Mouse (Mus musculus) neural tube, embryonic 15.5 days (tissue): Measurements from ENCODE around the gene Bpi. TPM values are rescaled to one million over a fixed set of nuclear protein-coding genes. Genes with fewer than 3 reads are reported as not detected.

Experiments used
- ATAC-seq: fragments of 200-750 bp; cut with Nextera tagmentation; 2 replicates; pipeline ENCODE4 v1.8.0; 2017; ENCODE audit warnings: mild to moderate bottlenecking, moderate TSS enrichment, moderate library complexity; ENCODE audit not compliant: low FRiP score
- H3K27ac ChIP-seq: fragments of 300-500 bp; sonication (generic); replicated peaks from 2 replicates; pipeline ENCODE4 v1.5.1; 2015; ENCODE audit warnings: mild to moderate bottlenecking, inconsistent platforms
- H3K27me3 ChIP-seq: fragments of 300-500 bp; sonication (generic); replicated peaks from 2 replicates; pipeline ENCODE4 v1.6.1; 2015; ENCODE audit warnings: inconsistent platforms
- H3K36me3 ChIP-seq: fragments of 300-500 bp; sonication (generic); 2 replicates; pipeline ENCODE4 v1.6.1; 2015; ENCODE audit warnings: inconsistent platforms
- H3K4me1 ChIP-seq: fragments of 300-500 bp; sonication (generic); 2 replicates; pipeline ENCODE4 v1.6.1; 2015; ENCODE audit warnings: inconsistent platforms
- H3K4me2 ChIP-seq: fragments of 300-500 bp; sonication (generic); 2 replicates; pipeline ENCODE4 v1.6.1; 2015; ENCODE audit warnings: inconsistent platforms, mild to moderate bottlenecking, moderate library complexity
- H3K4me3 ChIP-seq: fragments of 300-500 bp; sonication (generic); replicated peaks from 2 replicates; pipeline ENCODE4 v1.5.1; 2015; ENCODE audit warnings: mild to moderate bottlenecking, inconsistent platforms
- H3K9ac ChIP-seq: fragments of 300-500 bp; sonication (generic); replicated peaks from 2 replicates; pipeline ENCODE4 v1.6.1; 2015; ENCODE audit warnings: mild to moderate bottlenecking, inconsistent platforms
- H3K9me3 ChIP-seq: fragments of 300-500 bp; sonication (generic); replicated peaks from 2 replicates; pipeline ENCODE4 v1.6.1; 2016; ENCODE audit warnings: inconsistent platforms
- WGBS: fragments of 180-500 bp; shearing (Covaris S2); methylation state at CpG from one replicate; pipeline ENCODE4 v1.1.7; 2015; ENCODE audit warnings: mixed read lengths; 5-methylcytosine and 5-hydroxymethylcytosine counted together
- polyA plus RNA-seq: library from polyadenylated mRNA; unstranded; fragments of >200 nt; fragmentation: Nextera tagmentation; extraction: Ambion mirVana; gene quantifications from 2 replicates; pipeline ENCODE4 v1.2.1, GENCODE M21; 2015

Bpi gene
- polyA plus RNA-seq, 1 experiment from 2014 or later = not detected

GRCm38 (mm10) chr2:158225301-158225700 is 32.6 kb upstream of the Bpi start:
- H3K27ac ChIP-seq = no peak overlapping the region
- H3K9me3 ChIP-seq = no peaks in the 10 kb centered on the region
- H3K9ac ChIP-seq = no peak overlapping the region
- no peak overlapping the region for H3K4me3 ChIP-seq
- H3K36me3 ChIP-seq = no peaks in the 10 kb centered on the region
- H3K4me1 ChIP-seq = peaks cover 30% of the 10 kb centered on the region
- WGBS = 69% methylated on average over 5 of the region's 5 CpGs
- no peaks in the 10 kb centered on the region for H3K27me3 ChIP-seq
- no peak for ATAC-seq
- H3K4me2 ChIP-seq = no peak overlapping the region

DNA sequence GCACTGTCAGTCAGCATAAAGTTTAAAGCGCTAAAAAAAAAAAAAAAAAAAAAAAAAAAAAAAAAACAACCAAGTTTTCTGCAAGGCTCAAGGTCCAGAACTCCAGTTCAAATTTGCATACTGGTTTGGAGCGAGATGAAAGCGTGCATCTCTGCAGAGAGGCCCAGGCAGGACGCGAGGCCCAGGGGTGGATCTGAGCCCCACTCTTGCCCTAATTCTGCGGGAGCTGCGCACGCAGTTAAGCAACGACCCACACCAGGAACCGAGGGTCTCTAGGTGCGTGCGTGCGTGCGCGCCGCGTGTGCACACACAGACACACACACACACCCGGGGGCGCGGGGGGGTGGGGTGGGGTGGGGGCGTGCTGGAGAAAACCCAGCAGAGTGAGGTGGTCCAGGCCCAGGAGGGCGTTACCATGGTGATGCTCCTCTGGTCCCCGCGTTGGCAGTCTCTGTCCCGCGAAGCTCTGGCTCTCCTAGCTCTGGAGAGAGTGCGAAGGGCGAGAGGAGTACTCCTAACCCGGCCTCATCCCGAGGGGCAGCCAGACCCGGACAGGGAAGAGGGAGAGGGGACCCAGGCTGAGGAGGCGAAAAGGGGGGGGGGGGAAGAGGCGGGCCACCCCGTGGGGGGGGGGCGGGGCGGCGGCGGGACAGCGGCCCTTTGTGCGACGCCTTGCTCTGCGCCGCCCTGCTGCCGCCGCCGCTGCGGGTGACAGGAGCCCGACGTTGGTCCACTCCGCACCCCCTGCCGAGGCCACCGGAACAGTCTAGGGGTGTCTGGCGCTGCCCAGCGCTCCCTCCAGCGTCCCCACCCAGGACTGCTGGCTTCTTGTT is 29.0 kb upstream of the Bpi start, which contains the start of gene D630003M21Rik:
Gene D630003M21Rik (minus strand): TSS at position 553 of the 833 bp plus-strand sequence.
- Histone ChIP-seq H3K9ac (peak within 1 kb of the TSS; percentile 57), H3K27ac (peak within 1 kb of the TSS; percentile 56), H3K4me1 (peaks cover 33% of the 10 kb centered on the region), H3K36me3 (no peaks in the 10 kb centered on the region), H3K27me3 (no peaks in the 10 kb centered on the region), H3K9me3 (no peaks in the 10 kb centered on the region), H3K4me2 (peak within 1 kb of the TSS; percentile 93), H3K4me3 (peak within 1 kb of the TSS; percentile 45)
- under 1% methylated on average over 35 of the region's 55 CpGs for WGBS
- ATAC-seq = peak; percentile 82

GRCm38 (mm10) chr2:158229503-158229892 is 28.4 kb upstream of the Bpi start:
- WGBS = 21% methylated on average over 7 of the region's 7 CpGs
- Histone ChIP-seq H3K27ac (peak overlapping the region; percentile 56; the same call in 1 of the 2 replicates), H3K27me3 (no peaks in the 10 kb centered on the region), H3K9me3 (no peaks in the 10 kb centered on the region), H3K36me3 (no peaks in the 10 kb centered on the region), H3K4me3 (peak overlapping the region; percentile 45), H3K9ac (peak overlapping the region; percentile 57), H3K4me2 (peak overlapping the region; percentile 93), H3K4me1 (peaks cover 33% of the 10 kb centered on the region)
- 0 out of 2 replicates have a peak, but pooled peaks have one; percentile 2 for ATAC-seq

DNA sequence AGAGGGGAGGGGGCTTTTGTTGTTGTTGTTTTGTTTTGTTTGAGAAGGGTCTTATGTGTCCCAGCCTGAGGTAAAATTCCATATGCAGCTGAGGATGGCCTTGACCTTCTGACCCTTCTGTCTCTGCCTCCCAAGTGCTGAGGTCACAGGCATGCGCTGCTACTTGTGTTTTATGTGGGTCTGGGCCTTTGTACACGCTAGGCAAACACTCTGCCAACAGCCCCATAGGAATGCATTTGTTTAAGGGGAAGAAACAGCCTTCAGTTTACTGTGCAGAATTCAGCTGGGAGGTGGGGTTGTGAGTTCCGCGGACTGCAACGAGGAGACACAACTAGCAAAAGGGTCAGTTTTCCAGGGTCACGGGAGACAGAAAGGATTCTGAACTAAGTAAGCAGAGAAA is 27.3 kb upstream of the Bpi start:
- Histone ChIP-seq H3K27me3 (no peaks in the 10 kb centered on the region), H3K4me1 (peaks cover 33% of the 10 kb centered on the region), H3K4me3 (no peak overlapping the region), H3K36me3 (no peaks in the 10 kb centered on the region), H3K9ac (no peak overlapping the region), H3K4me2 (no peak overlapping the region), H3K27ac (peak overlapping the region; percentile 6; the same call in 1 of the 2 replicates), H3K9me3 (no peaks in the 10 kb centered on the region)
- ATAC-seq = no peak
- WGBS = 35% methylated on average over 6 of the region's 6 CpGs

- no peak overlapping the region for H3K9ac ChIP-seq
- H3K9me3 ChIP-seq = no peaks in the 10 kb centered on the region
- no peak for ATAC-seq
- WGBS = 44% methylated on average over 5 of the region's 5 CpGs
- H3K36me3 ChIP-seq = no peaks in the 10 kb centered on the region
- peaks cover 33% of the 10 kb centered on the region for H3K4me1 ChIP-seq
- no peak overlapping the region for H3K4me2 ChIP-seq
- H3K4me3 ChIP-seq = no peak overlapping the region
- H3K27ac ChIP-seq = peak overlapping the region; percentile 6; the same call in 1 of the 2 replicates
- H3K27me3 ChIP-seq = no peaks in the 10 kb centered on the region
Observed at GRCm38 (mm10) chr2:158231071-158231470, 26.8 kb upstream of the Bpi start.

DNA sequence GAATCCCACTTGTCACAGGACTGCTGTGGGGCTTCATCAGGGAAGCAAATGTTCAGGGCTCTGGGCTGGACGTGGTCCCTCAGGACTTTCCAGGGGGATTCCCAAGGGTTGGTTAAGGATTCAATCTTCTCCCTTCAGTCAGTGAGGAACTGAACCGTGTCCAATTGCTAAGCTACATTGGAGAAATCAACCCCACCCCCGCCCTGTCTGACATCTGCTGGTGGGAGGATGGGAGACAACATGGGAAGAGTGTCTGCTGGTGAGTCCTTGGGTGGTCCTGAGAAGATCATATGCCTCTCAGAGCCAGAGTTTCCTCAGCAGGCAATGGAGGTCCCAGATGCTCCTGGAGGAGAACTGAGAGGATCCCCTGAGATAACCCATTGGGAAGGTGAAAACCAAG is 25.5 kb upstream of the Bpi start:
- no peaks in the 10 kb centered on the region for H3K9me3 ChIP-seq
- no peak overlapping the region for H3K4me3 ChIP-seq
- no peaks in the 10 kb centered on the region for H3K36me3 ChIP-seq
- no peak overlapping the region for H3K9ac ChIP-seq
- no peak overlapping the region for H3K4me2 ChIP-seq
- no peak for ATAC-seq
- H3K27me3 ChIP-seq = no peaks in the 10 kb centered on the region
- H3K4me1 ChIP-seq = peaks cover 33% of the 10 kb centered on the region
- no peak overlapping the region for H3K27ac ChIP-seq
- WGBS = 63% methylated on average over 3 of the region's 3 CpGs

DNA sequence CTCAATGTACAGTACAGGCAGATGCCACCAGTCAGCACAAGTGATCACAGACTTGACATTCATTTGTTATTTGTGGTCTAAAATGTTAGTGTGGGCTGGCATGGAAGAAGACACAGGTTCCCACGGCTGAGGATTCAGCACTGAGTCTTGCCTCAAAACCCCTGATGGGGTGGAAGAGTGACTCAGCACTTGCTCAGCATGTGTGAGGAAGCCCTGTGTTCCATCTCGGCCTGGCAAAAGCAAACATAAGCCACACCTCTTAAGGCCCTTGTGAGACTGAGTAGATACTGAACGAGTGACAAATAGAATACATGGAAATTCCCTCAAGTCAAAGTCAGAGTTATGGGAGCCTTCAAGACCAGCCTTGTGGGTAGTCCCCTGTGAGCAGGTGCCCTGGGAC is 24.8 kb upstream of the Bpi start:
- Histone ChIP-seq H3K27ac (no peak overlapping the region), H3K4me3 (no peak overlapping the region), H3K4me1 (peaks cover 31% of the 10 kb centered on the region), H3K4me2 (no peak overlapping the region), H3K36me3 (no peaks in the 10 kb centered on the region), H3K27me3 (no peaks in the 10 kb centered on the region), H3K9me3 (no peaks in the 10 kb centered on the region), H3K9ac (no peak overlapping the region)
- 73% methylated on average over 3 of the region's 3 CpGs for WGBS
- ATAC-seq = no peak

DNA sequence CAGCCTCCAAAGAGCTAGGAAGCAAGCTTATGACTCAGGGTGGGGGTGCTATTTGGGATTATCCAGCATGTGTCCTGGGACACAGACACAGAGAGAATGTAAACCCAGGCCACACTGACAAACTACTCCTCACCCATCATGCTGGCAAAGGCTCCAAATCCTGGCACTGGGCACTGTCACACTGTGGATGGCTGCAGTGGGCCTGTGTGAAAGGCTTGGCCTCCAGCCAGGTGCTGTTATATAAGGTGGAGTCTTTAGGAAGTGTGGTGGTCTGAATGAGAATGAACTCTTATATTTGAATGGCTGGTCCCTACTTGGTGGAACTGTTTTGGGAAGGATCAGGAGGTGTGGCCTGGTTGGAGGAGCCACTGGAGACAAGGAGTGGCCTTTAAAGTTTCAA is 21.2 kb upstream of the Bpi start:
- no peak for ATAC-seq
- no peaks in the 10 kb centered on the region for H3K9me3 ChIP-seq
- no peak overlapping the region for H3K4me2 ChIP-seq

GRCm38 (mm10) chr2:158238101-158238500 is 19.8 kb upstream of the Bpi start:
- Histone ChIP-seq H3K27me3 (no peaks in the 10 kb centered on the region), H3K4me3 (no peak overlapping the region), H3K9me3 (no peaks in the 10 kb centered on the region), H3K9ac (no peak overlapping the region), H3K36me3 (no peaks in the 10 kb centered on the region), H3K27ac (no peak overlapping the region), H3K4me2 (no peak overlapping the region), H3K4me1 (no peaks in the 10 kb centered on the region)
- no peak for ATAC-seq
- WGBS = 95% methylated on average over 5 of the region's 5 CpGs

More for the DNA sequence above, 21.2 kb upstream of the Bpi start:
- no peak overlapping the region for H3K4me3 ChIP-seq
- no peaks in the 10 kb centered on the region for H3K36me3 ChIP-seq
- no peak overlapping the region for H3K9ac ChIP-seq
- H3K4me1 ChIP-seq = no peaks in the 10 kb centered on the region
- H3K27ac ChIP-seq = no peak overlapping the region
- H3K27me3 ChIP-seq = no peaks in the 10 kb centered on the region

GRCm38 (mm10) chr2:158241126-158241738 is 16.7 kb upstream of the Bpi start:
- ATAC-seq = no peak
- no peaks in the 10 kb centered on the region for H3K36me3 ChIP-seq
- no peaks in the 10 kb centered on the region for H3K4me1 ChIP-seq
- no peak overlapping the region for H3K27ac ChIP-seq
- H3K9me3 ChIP-seq = no peaks in the 10 kb centered on the region
- H3K9ac ChIP-seq = no peak overlapping the region
- H3K4me2 ChIP-seq = no peak overlapping the region
- H3K27me3 ChIP-seq = no peaks in the 10 kb centered on the region
- no peak overlapping the region for H3K4me3 ChIP-seq
- 68% methylated on average over 5 of the region's 5 CpGs for WGBS

GRCm38 (mm10) chr2:158242170-158242896 is 15.6 kb upstream of the Bpi start:
- Histone ChIP-seq H3K9me3 (no peaks in the 10 kb centered on the region), H3K36me3 (no peaks in the 10 kb centered on the region), H3K4me1 (no peaks in the 10 kb centered on the region), H3K27ac (no peak overlapping the region), H3K4me3 (no peak overlapping the region), H3K9ac (no peak overlapping the region), H3K4me2 (no peak overlapping the region), H3K27me3 (no peaks in the 10 kb centered on the region)
- no peak for ATAC-seq
- WGBS = 89% methylated on average over 18 of the region's 18 CpGs
